Mouse (Mus musculus) kidney, adult 2 months (tissue): ENCODE results near the gene Hist2h4. TPM values are rescaled to one million over a fixed set of nuclear protein-coding genes. Genes with fewer than 3 reads are reported as not detected.
"Not testable (repeated sequence)": the region's sequence is repeated elsewhere in the genome, so short reads cannot be mapped to it uniquely, and the experiment has no call there.

Source experiments
- DNase-seq: peaks from one replicate; pipeline ENCODE4 v3.0.0; 2021
- H3K27ac ChIP-seq: fragments of 200-500 bp; 2 replicates; pipeline ENCODE4 v1.5.1; 2012; ENCODE audit warnings: low read depth, low read length, control low read depth, inconsistent platforms; ENCODE audit not compliant: insufficient read depth
- H3K27me3 ChIP-seq: fragments of 200-500 bp; replicated peaks from 2 replicates; pipeline ENCODE4 v1.6.1; 2012; ENCODE audit warnings: mild to moderate bottlenecking, moderate library complexity, low read length, inconsistent platforms; ENCODE audit not compliant: control insufficient read depth, insufficient read depth
- H3K36me3 ChIP-seq: fragments of 200-500 bp; 2 replicates; pipeline ENCODE4 v1.6.1; 2012; ENCODE audit warnings: mild to moderate bottlenecking, moderate library complexity, low read length, inconsistent platforms; ENCODE audit not compliant: control insufficient read depth, insufficient read depth
- H3K4me1 ChIP-seq: fragments of 200-500 bp; 2 replicates; pipeline ENCODE4 v1.6.1; 2011; ENCODE audit warnings: low read length; ENCODE audit not compliant: control insufficient read depth, insufficient read depth
- H3K4me3 ChIP-seq: fragments of 200-500 bp; 2 replicates; pipeline ENCODE4 v1.5.1; 2011; ENCODE audit warnings: mild to moderate bottlenecking, low read depth, low read length, control low read depth; ENCODE audit not compliant: insufficient read depth
- CTCF ChIP-seq: fragments of 200-500 bp; conservative IDR thresholded peaks from 2 replicates; pipeline ENCODE4 v1.5.1; 2011; ENCODE audit warnings: low read depth, mild to moderate bottlenecking, control low read depth, low read length, moderate library complexity, mixed read lengths; ENCODE audit not compliant: insufficient read depth, insufficient read length
- POLR2A ChIP-seq: fragments of 200-500 bp; IDR thresholded peaks from one replicate; pipeline ENCODE4 v1.6.1; 2011; ENCODE audit warnings: low read depth, low read length, control low read depth
- WGBS: fragments of 180-500 bp; shearing (Covaris S2); methylation state at CpG from one replicate; pipeline ENCODE4 v1.1.7; 2018; 5-methylcytosine and 5-hydroxymethylcytosine counted together
- polyA plus RNA-seq: library from polyadenylated mRNA; depleted of rRNA; stranded (reverse); fragments of >200 nt; gene quantifications from 2 replicates; pipeline ENCODE4 v1.2.3, GENCODE M21; 2012

Hist2h4 gene
- polyA plus RNA-seq, 1 experiment = 1.5 TPM

DNA sequence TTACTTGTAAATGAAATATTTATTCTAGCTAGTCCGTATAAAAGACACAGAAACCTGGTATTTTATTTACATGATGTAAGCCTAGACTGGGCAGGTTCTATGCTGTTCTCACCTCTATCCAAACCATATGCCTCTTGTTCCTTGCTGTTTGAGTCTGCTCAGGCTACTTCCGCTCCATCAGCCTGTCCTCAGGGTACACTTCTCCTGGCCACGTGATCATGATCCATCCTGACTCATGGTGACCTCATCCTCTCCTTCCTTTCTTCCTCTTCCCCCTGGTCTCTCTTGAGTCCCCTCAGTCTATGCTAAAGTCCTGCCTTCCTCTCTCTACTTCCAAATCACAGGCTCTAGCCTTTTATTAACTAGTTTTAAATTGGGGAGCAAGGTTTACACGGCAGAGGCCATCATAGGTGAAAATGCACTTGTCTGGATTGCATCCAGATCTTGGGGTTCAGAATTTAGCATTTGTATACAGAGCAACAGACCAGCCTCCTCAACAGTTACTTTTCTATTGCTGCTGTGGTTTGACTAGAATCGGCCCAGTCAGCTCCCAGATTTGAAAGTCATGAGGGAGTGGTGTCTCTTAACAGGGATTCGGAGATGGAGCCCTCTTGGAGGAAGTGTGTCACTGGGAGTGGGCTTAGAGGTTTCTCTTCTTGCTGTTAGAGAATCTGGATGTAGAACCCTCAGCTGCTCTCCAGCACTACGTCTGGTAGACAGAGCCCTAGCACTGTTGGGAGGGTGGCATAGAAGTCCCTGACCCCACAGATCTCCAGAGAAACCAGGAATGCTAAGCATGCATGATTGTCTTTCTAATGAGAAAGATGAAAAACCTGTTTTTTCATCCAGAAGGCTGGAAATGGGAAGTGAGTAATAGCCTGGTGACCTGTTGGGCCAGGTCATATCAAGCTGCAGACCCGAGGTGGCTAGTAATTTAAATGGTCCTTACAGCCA lies 36.1 kb downstream of the Hist2h4 start:
- DNase-seq = peak; percentile 19
- Histone ChIP-seq H3K27ac (no peak overlapping the region), H3K4me1 (peaks cover 6% of the 10 kb centered on the region; the same call in 1 of the 2 replicates), H3K36me3 (no peaks in the 10 kb centered on the region), H3K27me3 (no peaks in the 10 kb centered on the region), H3K4me3 (no peak overlapping the region)
- WGBS = 56% methylated on average over 8 of the region's 8 CpGs
- TF ChIP-seq CTCF (no peak), POLR2A (no peak)

GRCm38 (mm10) chr3:96225421-96225820 lies 37.7 kb downstream of the Hist2h4 start:
- WGBS = 17% methylated on average over 2 of the region's 2 CpGs
- peak; percentile 21 for DNase-seq

GRCm38 (mm10) chr3:96222774-96223173 lies 40.3 kb downstream of the Hist2h4 start:
- 88% methylated on average over 4 of the region's 4 CpGs for WGBS
- H3K36me3 ChIP-seq = no peaks in the 10 kb centered on the region
- H3K4me3 ChIP-seq = no peak overlapping the region
- peaks cover 19% of the 10 kb centered on the region; the same call in 1 of the 2 replicates for H3K4me1 ChIP-seq
- no peaks in the 10 kb centered on the region for H3K27me3 ChIP-seq
- no peak for DNase-seq
- TF ChIP-seq CTCF (no peak), POLR2A (no peak)
- H3K27ac ChIP-seq = no peak overlapping the region

More at GRCm38 (mm10) chr3:96225421-96225820, 37.7 kb downstream of the Hist2h4 start:
- H3K4me1 ChIP-seq = peaks cover 10% of the 10 kb centered on the region; the same call in 1 of the 2 replicates
- TF ChIP-seq CTCF = no peak
- TF ChIP-seq POLR2A = no peak
- H3K27me3 ChIP-seq = no peaks in the 10 kb centered on the region
- H3K27ac ChIP-seq = no peak overlapping the region
- H3K36me3 ChIP-seq = no peaks in the 10 kb centered on the region
- H3K4me3 ChIP-seq = no peak overlapping the region

DNA sequence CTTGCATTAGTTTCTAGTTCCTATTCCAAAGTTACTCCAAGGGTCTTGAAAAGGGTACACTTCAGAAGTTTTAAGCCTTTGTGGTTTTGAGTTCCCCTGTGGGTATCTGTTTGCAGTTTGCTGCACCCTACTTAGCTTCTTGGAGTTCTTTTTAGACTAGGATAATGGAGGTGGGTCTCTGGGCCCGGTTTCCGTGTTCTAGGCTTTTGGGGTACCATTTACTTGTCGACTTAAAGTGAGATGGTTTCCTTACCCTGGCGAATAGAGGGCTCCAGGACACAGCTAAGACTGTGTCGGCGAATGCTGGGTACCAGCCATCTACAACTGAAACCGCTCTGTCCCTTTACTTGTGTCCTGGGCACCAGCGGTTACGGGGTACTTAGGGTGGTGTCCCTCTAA lies 41.5 kb downstream of the Hist2h4 start:
- peaks cover 19% of the 10 kb centered on the region; the same call in 1 of the 2 replicates for H3K4me1 ChIP-seq
- peak; percentile 33 for DNase-seq
- no peaks in the 10 kb centered on the region for H3K27me3 ChIP-seq
- peak overlapping the region; percentile 55 for H3K4me3 ChIP-seq
- no peaks in the 10 kb centered on the region for H3K36me3 ChIP-seq
- WGBS = 24% methylated on average over 9 of the region's 9 CpGs
- TF ChIP-seq CTCF (no peak), POLR2A (no peak)
- H3K27ac ChIP-seq = peak overlapping the region; percentile 77

GRCm38 (mm10) chr3:96220765-96221639 lies 42.1 kb downstream of the Hist2h4 start, which contains the start of the genes Hist2h2ac and Hist2h2be:
Hist2h2ac (minus strand) TSS chr3:96220880.
Hist2h2be (plus strand) TSS chr3:96221119.
- TF ChIP-seq CTCF (no peak), POLR2A (peak; percentile 86)
- H3K27me3 ChIP-seq = no peaks in the 10 kb centered on the region
- H3K4me1 ChIP-seq = peaks cover 19% of the 10 kb centered on the region; the same call in 1 of the 2 replicates
- H3K27ac ChIP-seq = peak within 1 kb of the TSS; percentile 94
- H3K36me3 ChIP-seq = no peaks in the 10 kb centered on the region
- peak within 1 kb of the TSS; percentile 74 for H3K4me3 ChIP-seq
- under 1% methylated on average over 43 of the region's 43 CpGs for WGBS
- DNase-seq = peak; percentile 97

DNA sequence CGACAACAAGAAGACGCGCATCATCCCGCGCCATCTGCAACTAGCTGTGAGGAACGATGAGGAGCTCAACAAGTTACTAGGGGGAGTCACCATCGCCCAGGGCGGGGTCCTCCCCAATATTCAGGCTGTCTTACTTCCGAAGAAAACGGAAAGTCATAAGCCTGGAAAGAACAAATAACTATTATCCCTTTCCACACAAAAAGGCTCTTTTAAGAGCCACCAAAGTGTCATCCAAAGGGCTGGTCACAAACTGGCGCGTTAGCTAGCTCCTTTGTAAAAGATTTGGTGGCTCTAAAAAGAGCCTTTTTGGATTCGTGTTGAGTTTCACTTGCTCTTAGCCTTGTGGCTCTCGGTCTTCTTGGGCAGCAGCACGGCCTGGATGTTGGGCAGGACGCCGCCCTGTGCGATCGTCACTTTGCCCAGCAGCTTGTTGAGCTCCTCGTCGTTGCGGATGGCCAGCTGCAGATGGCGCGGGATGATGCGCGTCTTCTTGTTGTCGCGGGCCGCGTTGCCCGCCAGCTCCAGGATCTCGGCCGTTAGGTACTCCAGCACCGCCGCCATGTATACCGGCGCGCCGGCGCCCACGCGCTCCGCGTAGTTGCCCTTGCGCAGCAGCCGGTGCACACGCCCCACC lies 42.9 kb downstream of the Hist2h4 start:
- H3K27me3 ChIP-seq, DNase-seq, H3K36me3 ChIP-seq: not testable (repeated sequence)
- WGBS = 1% methylated on average over 36 of the region's 47 CpGs
- Histone ChIP-seq H3K4me1 (peaks cover 15% of the 10 kb centered on the region; the same call in 1 of the 2 replicates), H3K4me3 (peak overlapping the region; percentile 74), H3K27ac (peak overlapping the region; percentile 94)
